Mouse (Mus musculus) activated CD4-positive, CD25-positive, alpha-beta regulatory T cell (primary cell): ENCODE data around the gene Klk1b11. TPM values are rescaled to one million over a fixed set of nuclear protein-coding genes. Genes with fewer than 3 reads are reported as not detected.

Experiments
- polyA plus RNA-seq, 2 experiments: library from polyadenylated mRNA; unstranded; fragments of 100-300 nt; shearing (Covaris generic); gene quantifications; one replicate each; pipeline ENCODE4 v1.2.1; 2017

Klk1b11 gene
- polyA plus RNA-seq = not detected

GRCm38 (mm10) chr7:43995577-43995976 is at the start of gene Klk1b11:
Gene Klk1b11 (plus strand): TSS chr7:43995877.

GRCm38 (mm10) chr7:43950364-43950763 is 45.3 kb upstream of the Klk1b11 start, which contains the start of gene Klk1b8:
Gene Klk1b8 (plus strand): TSS chr7:43950664.

GRCm38 (mm10) chr7:43966451-43966850 is 29.2 kb upstream of the Klk1b11 start, which contains the start of gene Klk1b1:
Gene Klk1b1 (plus strand): TSS chr7:43966751.

GRCm38 (mm10) chr7:43975761-43976160 is 19.9 kb upstream of the Klk1b11 start, which contains the start of gene Klk1b9:
Gene Klk1b9 (plus strand): TSS chr7:43976061.

GRCm38 (mm10) chr7:44011868-44012267 is 16.2 kb downstream of the Klk1b11 start, which contains the start of gene Klk1b26:
Gene Klk1b26 (plus strand): TSS chr7:44012168.

Other genes with a start within 250 kb of the Klk1b11 start
- under 1 TPM in 1 of 2 experiments, not detected in 1; 0.18 TPM for gene Klk12, start 227.0 kb upstream of the Klk1b11 start, polyA plus RNA-seq
- gene Klk11, start 221.3 kb upstream of the Klk1b11 start, polyA plus RNA-seq = under 1 TPM in 1 of 2 experiments, not detected in 1; 0.29 TPM
- gene Klk10, start 214.8 kb upstream of the Klk1b11 start, polyA plus RNA-seq = under 1 TPM in 1 of 2 experiments, not detected in 1; 0.25 TPM
- gene Klk9, start 204.0 kb upstream of the Klk1b11 start, polyA plus RNA-seq = 1 to 10 TPM in 1 of 2 experiments, under 1 TPM in 1; 0.61 to 1.0 TPM
- 100 to 1,000 TPM; 133 to 264 TPM for gene Klk8, start 198.3 kb upstream of the Klk1b11 start, polyA plus RNA-seq
- under 1 TPM; 0.29 to 0.38 TPM for gene Klk7, start 184.6 kb upstream of the Klk1b11 start, polyA plus RNA-seq
- under 1 TPM in 1 of 2 experiments, not detected in 1; 0.37 TPM for gene Klk6, start 171.4 kb upstream of the Klk1b11 start, polyA plus RNA-seq
- not detected for gene Klk5, start 153.9 kb upstream of the Klk1b11 start, polyA plus RNA-seq
- gene Klk4, start 114.7 kb upstream of the Klk1b11 start, polyA plus RNA-seq = not detected
- 1 to 10 TPM in 1 of 2 experiments, not detected in 1; 1.6 TPM for gene Klk15, start 62.1 kb upstream of the Klk1b11 start, polyA plus RNA-seq
- not detected for gene Klk1b8, start 45.2 kb upstream of the Klk1b11 start, polyA plus RNA-seq
- gene Klk1b1, start 29.1 kb upstream of the Klk1b11 start, polyA plus RNA-seq = not detected
- 1 to 10 TPM in 1 of 2 experiments, under 1 TPM in 1; 0.31 to 2.0 TPM for gene Klk1b9, start 19.8 kb upstream of the Klk1b11 start, polyA plus RNA-seq
- not detected for gene Klk1b26, start 16.3 kb downstream of the Klk1b11 start, polyA plus RNA-seq
- gene Klk1b27, start 56.4 kb downstream of the Klk1b11 start, polyA plus RNA-seq = 1 to 10 TPM; 1.0 to 3.3 TPM
- not detected for gene Klk1b21, start 106.5 kb downstream of the Klk1b11 start, polyA plus RNA-seq
- not detected for gene Klk1b22, start 116.8 kb downstream of the Klk1b11 start, polyA plus RNA-seq
- gene Klk1b16, start 140.9 kb downstream of the Klk1b11 start, polyA plus RNA-seq = not detected
- not detected for gene Klk1b24, start 192.4 kb downstream of the Klk1b11 start, polyA plus RNA-seq
- not detected for gene Klk1b3, start 202.3 kb downstream of the Klk1b11 start, polyA plus RNA-seq
- not detected for gene Klk1b4, start 211.6 kb downstream of the Klk1b11 start, polyA plus RNA-seq
- not detected for gene Klk1b5, start 220.1 kb downstream of the Klk1b11 start, polyA plus RNA-seq
- under 1 TPM in 1 of 2 experiments, not detected in 1; 0.60 TPM for gene Klk1, start 229.5 kb downstream of the Klk1b11 start, polyA plus RNA-seq
- gene Gm36864, start 240.3 kb downstream of the Klk1b11 start, polyA plus RNA-seq = not detected